Mouse (Mus musculus): ENCODE results near the gene Kcnab1. TPM values are rescaled to one million over a fixed set of nuclear protein-coding genes. Genes with fewer than 3 reads are reported as not detected.

The Kcnab1 gene
- polyA plus RNA-seq, 1 experiment from 2014 or later: 1.2 TPM

DNA sequence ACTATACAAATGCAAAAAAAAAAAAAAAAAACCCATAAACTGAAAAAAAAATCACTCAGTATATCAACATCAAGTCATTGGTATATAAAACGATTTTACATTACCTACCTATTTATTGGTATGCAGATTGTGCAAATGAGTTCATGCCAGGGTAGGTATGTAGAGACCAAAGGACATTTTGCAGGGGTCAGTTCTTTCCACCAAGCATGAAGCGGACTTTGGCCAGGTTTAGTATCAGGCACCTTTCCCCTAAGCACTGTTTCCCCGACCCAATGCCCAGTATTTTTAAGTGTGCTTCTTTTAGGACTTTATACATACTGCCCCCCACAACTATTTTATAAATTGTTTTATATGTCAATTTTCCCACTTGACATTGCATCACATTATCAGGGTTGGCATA lies 310.5 kb downstream of the Kcnab1 start:
- Histone ChIP-seq H3K4me3 (ENCODE audit: low read depth, low read length) (no peak overlapping the region), H3K4me2 (replicated peaks; ENCODE audit: low read depth) (no peak overlapping the region), H3K36me3 (ENCODE audit: control insufficient read depth, insufficient read depth, low read length) (no peaks in the 10 kb centered on the region), H3K4me1 (replicated peaks; ENCODE audit: control insufficient read depth, insufficient read depth) (no peaks in the 10 kb centered on the region), H3K9me3 (ENCODE audit: control insufficient read depth, low read length) (no peaks in the 10 kb centered on the region), H3K9ac (ENCODE audit: low read length) (no peak overlapping the region), H3K27ac (replicated peaks) (no peak overlapping the region), H3K27me3 (ENCODE audit: control insufficient read depth, insufficient read depth, low read length) (no peaks in the 10 kb centered on the region)
- no peak for ATAC-seq (ENCODE audit: low FRiP score, low TSS enrichment)
- no peak for DNase-seq (ENCODE audit: low spot score)
- 84% methylated on average over 3 of the region's 3 CpGs for WGBS
- TF ChIP-seq EP300 (optimal IDR thresholded peaks at IDR 0.05): no peak
- no peak for TF ChIP-seq CTCF (IDR thresholded peaks at IDR 0.05; ENCODE audit: low read depth)

Measured in stomach, postnatal 0 days (tissue).